Mouse (Mus musculus) Muller cell, postnatal 12 days (primary cell): ENCODE measurements around the gene Gm21679.
"Not testable (repeated sequence)": the region's sequence is repeated elsewhere in the genome, so short reads cannot be mapped to it uniquely, and the experiment has no call there.

ENCODE experiments used
- DNase-seq: peaks from one replicate; pipeline ENCODE4 v3.0.0-alpha.2; 2015; ENCODE audit errors: inconsistent ontology term

Gene Gm21679

DNA sequence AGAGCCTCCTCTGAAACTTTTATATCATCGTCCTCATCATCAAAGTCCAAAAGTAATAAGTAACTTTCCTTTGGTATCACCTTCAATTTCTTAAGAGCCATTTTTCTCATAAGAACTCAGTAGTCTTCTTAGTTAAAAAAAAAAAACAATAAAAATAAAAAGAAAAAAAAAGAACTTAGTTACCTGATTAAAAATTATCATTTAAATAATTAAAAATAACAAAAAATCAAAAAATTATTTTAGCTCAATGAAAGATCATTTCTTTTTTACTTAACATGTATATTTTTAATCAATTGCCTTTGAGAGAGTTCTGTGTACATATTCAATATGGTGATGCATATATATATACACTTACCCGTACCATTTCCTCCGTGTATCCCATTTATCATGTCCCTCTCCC, at the start of gene Gm21679:
Gene Gm21679, minus strand, starts transcription at position 101 of the 400 bp plus-strand sequence.
- not testable (repeated sequence) for DNase-seq
